Mouse (Mus musculus) fibroblast of lung, adult 2 months (primary cell): Measurements from ENCODE around the gene Wnk2.
"Not testable (repeated sequence)": the region's sequence is repeated elsewhere in the genome, so short reads cannot be mapped to it uniquely, and the experiment has no call there.

Experiments
- DNase-seq: peaks from one replicate; pipeline ENCODE4 v3.0.0-alpha.2; 2011; ENCODE audit warnings: low read depth

Wnk2 gene

DNA sequence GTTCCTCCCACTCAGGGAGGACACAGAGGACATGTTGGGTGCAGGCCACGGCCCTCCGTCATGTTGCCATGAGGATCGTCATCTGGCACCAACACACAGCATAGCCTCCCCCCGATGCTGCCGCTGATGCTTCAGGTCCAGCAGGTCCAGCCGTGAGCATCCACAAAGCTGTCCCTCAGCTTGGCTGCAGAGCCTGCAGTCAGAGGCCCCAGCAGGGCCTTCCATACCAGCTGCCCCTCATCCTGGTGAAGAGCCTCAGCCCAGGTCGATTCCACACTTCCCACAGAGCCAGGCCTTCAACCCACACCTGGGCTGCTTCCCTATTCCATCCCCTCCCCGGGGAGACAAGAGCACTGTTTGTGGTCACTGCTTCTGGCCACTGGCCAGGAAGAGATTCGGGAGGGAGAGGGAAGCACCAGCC lies 54.3 kb downstream of the Wnk2 start:
- no peak for DNase-seq

DNA sequence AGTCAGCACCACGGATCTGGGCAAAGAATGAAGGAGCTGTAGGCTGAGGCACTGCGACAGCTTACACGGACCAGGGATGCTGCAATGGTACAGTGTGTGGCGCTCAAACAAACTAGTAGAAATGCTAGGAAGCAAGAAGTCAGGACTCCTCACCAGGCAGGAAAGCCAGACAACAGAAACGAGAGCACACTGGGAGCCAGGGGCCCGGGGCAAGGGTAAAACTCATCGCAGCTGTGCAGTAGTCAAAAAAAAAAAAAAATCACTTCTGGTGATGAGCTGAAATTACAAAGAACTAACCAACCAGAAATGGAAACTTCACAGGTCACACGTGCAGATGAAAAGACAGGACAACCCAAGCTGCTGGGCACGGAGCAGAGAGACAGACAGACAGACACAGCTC lies 55.2 kb downstream of the Wnk2 start:
- no peak for DNase-seq

GRCm38 (mm10) chr13:49090176-49090575 lies 57.6 kb downstream of the Wnk2 start:
- no peak for DNase-seq

- no peak for DNase-seq
Measured at GRCm38 (mm10) chr13:49088874-49089273, 58.9 kb downstream of the Wnk2 start.

DNA sequence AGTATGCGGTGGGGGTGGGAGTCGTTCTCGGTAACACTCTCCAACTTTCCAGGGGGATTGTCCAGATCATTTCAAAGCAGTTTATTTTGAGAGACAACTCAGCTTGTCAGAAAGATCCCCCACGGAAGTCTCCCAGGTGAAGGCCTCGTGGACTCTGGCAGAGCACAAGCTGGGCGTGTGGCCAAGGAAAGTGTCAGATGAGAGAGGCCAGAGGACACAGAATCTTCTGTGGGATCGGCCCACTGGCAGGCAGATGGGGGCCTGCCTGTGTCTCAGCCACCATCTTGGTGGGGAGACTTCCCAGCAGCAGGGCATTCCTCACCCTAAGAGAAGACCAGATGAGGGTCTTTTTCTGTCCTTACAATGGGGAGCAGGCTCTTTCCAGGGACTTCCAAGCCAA lies 60.4 kb downstream of the Wnk2 start:
- DNase-seq, result no peak

DNA sequence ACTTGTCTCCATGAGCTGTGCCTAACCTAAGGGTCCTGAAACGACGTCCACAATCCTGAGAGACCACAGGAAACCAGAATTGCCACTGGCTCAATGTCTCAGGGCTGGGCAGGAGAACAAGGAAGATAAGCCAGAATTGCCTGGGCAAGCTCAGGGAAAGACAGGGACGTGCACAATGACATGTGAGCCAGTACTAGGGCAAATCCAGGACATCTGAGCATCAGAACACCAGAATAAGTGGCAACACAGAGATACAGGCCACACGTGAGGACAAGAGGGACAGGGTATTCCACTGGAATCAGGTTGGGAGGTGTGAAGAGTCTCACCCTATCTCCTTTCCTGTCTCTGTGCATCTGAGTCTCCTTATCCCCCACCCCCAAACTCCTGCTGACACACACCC lies 61.4 kb downstream of the Wnk2 start:
- DNase-seq, result no peak

DNA sequence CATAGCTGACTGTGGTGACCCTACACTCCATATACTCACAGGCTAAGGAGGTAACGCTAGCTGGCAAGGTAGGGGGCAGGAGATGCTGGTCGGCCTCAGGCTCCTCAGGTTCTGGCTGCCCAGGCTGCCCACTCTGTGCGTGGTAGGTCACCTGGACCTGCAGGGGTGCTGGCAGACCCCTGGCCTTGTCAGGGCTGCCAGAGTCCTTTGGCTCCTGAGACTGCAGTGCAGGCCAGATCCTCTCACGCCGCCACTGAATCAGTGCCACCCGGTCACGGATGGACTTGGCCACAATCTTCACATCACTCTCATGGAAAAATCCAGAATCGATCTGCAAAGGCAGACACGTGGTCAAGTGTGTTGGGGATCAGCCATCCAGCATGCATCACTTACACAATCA lies 62.6 kb downstream of the Wnk2 start:
- DNase-seq, result no peak

- no peak for DNase-seq
Measured at GRCm38 (mm10) chr13:49084781-49085180, 63.0 kb downstream of the Wnk2 start.

DNA sequence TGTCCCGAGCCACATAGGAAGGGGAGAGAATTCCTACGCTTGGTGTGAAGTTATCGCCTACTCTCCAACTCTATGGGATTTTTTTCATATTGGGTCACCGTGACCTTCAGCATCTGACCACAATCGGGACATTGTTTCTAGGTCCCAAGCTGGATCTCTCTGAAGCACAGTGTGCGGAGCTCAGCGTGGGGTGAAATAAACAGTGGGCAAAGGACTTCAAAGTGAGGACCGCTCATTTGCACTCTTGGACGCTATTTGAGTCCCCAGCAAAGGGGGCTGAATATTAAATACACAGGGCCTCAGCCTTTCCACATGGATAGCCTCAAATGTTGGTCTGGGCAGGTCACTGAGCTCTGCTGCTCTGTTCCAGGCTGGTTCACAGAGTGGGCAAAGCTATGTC lies 63.9 kb downstream of the Wnk2 start:
- DNase-seq, result no peak

GRCm38 (mm10) chr13:49082151-49082879 lies 65.5 kb downstream of the Wnk2 start:
- no peak for DNase-seq

- no peak for DNase-seq
Measured at GRCm38 (mm10) chr13:49076196-49076595, 71.6 kb downstream of the Wnk2 start.

DNA sequence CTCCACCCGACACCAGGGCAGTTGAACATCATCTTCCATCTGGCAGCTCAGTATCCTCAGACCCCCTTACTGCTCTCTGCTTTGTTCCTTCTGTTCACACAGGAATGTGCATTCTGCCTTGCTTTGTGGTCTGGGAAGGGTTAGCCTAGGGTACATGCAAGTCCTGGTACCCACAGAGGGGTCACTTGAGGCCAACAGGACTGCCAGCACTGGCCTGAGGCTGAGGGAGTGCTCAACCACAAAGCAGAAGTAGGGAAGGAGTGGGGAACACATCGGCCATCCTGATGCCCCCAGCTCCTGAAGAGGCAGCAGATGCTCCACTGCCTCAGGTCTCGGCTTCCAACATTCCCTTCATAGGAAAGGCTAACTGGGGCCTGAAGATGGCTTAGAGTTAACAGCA lies 72.4 kb downstream of the Wnk2 start:
- DNase-seq, result no peak

- no peak for DNase-seq
Measured at GRCm38 (mm10) chr13:49073295-49073694, 74.5 kb downstream of the Wnk2 start.

GRCm38 (mm10) chr13:49071861-49072260 lies 76.0 kb downstream of the Wnk2 start:
- DNase-seq, result no peak

- no peak for DNase-seq
Measured at GRCm38 (mm10) chr13:49069979-49070378, 77.8 kb downstream of the Wnk2 start.

GRCm38 (mm10) chr13:49069393-49069792 lies 78.4 kb downstream of the Wnk2 start:
- DNase-seq, result no peak

DNA sequence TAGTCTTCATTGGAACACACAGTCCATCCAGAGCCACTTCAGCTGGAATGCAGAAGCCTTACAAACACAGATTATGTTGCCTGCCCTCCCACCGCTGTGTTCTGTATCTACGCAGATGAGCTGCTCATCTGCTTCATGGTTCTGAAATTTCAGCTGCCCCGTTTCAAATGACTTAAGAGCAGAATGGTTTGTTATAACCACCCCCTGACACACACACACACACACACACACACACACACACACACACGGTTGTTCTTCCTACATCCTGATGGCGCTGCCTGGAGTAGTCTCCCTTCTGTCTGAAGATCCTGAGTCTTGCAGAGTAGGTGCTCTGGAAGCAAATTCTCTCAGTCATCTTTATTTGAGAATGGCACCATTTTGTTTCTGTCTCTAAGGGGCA lies 83.6 kb downstream of the Wnk2 start:
- no peak for DNase-seq

- DNase-seq, result no peak
Measured at GRCm38 (mm10) chr13:49060456-49060855, 87.4 kb downstream of the Wnk2 start.

DNA sequence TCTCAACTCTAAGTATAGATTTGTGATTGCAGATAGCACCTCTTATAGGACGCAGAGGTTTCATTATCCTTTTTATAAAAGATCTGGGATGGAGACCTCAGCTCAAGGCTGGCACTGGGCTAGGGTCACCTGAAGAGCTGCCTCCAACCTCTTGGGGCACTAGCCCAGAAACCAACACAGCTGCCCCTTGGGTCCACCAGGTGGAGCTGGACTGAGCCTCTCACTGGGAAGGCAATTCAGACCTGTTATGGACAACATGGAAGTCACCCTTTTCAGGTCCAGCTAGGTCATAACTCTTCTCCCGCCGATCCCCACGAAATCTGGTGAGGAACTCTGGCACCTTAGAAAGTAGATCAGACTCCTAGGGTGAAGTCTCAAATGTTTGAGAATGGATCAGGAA lies 89.3 kb downstream of the Wnk2 start:
- DNase-seq, result peak; percentile 14

GRCm38 (mm10) chr13:49056304-49056703 lies 91.5 kb downstream of the Wnk2 start:
- DNase-seq, result no peak

- DNase-seq, result not testable (repeated sequence)
Measured at GRCm38 (mm10) chr13:49054753-49055152, 93.1 kb downstream of the Wnk2 start.

DNA sequence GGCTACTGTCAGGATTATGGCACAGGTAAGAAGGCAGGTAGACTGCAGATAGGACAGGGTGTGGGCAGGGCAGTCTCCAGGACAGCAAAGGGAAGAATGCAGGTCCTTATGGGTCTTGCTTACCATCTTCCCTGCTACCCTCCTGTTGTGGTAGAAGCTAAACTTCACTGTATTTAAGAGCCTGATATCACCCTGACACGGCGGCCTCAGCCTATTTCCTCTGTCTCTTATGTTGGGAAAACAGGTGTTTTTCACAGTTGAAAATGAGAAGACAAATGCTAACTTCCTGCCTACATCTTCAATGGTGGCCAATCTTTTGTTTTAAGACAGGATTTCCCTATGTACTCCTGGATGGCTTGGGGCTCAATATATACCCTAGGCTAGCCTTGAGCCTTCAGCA lies 94.5 kb downstream of the Wnk2 start:
- DNase-seq, result no peak

DNA sequence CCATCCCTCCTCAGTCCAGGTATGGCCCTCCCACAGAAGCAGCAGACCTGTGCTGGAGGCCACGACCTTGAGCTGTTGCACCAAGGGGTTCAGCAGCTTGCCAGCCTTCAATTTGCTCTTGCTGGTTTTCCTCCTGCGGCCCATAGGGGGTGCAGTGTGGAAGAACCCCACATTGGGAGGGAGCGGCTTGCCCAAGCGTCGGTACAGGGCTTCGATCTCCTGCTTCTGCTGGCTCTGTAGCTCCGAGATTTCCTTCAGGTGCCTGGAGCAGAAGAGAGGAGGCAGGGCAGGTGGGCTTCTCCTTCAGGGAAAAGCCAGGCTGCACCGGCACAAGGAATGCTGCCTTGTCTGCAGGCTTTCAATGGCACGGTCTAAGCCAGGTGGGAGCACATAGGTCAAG lies 95.3 kb downstream of the Wnk2 start:
- no peak for DNase-seq

DNA sequence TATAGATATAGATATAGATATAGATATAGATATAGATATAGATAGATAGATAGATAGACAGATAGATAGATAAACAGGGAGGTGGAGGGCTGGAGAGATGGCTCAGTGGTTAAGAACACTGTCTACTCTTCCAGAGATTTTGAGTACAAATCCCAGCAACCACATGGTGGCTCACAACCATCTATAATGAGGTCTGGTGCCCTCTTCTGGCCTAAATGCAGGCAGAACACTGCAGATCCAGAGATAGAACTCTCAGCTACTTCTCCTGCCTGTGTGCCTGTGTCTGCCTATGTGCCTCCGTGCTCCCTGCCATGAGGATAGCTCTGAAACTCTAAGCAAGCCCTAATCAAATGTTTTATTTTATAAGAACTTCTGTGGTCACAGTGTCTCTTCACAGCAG lies 100.4 kb downstream of the Wnk2 start:
- DNase-seq, result no peak
